Mouse (Mus musculus) olfactory bulb, adult 2 months (tissue): ENCODE results near the gene Ostf1.

ENCODE experiments used
- CTCF ChIP-seq: fragments of 200-500 bp; IDR thresholded peaks from 2 replicates; pipeline ENCODE4 v1.5.1; 2012; ENCODE audit warnings: low read depth, mild to moderate bottlenecking, low read length, moderate library complexity; ENCODE audit not compliant: insufficient read depth
- POLR2A ChIP-seq: fragments of 200-500 bp; IDR thresholded peaks from 2 replicates; pipeline ENCODE4 v1.6.1; 2012; ENCODE audit warnings: mild to moderate bottlenecking, low read depth, low read length, moderate library complexity; ENCODE audit not compliant: insufficient read depth

DNA sequence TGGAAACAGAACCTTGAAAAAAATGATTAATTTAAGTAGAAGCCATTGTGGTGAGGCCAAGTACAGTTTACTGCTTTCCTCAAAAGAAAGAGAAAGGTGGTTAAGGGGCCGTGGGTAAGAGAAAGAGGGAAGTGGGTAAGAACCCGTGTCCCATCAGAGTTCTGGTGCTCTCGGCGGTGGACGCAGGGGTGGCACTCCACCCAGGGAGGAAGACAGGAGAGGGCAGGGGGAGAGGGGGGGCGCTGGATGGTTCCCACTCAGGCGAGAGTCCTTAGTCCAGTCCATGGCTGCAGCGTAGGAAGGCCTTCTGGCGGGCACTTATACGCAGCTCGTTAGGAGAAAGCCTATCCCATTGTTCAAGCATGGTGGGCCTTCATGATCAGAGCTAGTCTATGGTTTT lies 64.1 kb downstream of the Ostf1 start:
- TF ChIP-seq CTCF (no peak), POLR2A (no peak)
